Mouse (Mus musculus) stomach, postnatal 0 days (tissue): ENCODE measurements around the gene Plekhg3.

Experiments used
- CTCF ChIP-seq: IDR thresholded peaks from 2 replicates; pipeline ENCODE4 v1.5.1; 2016; ENCODE audit warnings: antibody characterized with exemption, low read depth, mild to moderate bottlenecking, moderate library complexity
- EP300 ChIP-seq: optimal IDR thresholded peaks from 2 replicates; pipeline ENCODE3; 2016; ENCODE audit warnings: antibody characterized with exemption

DNA sequence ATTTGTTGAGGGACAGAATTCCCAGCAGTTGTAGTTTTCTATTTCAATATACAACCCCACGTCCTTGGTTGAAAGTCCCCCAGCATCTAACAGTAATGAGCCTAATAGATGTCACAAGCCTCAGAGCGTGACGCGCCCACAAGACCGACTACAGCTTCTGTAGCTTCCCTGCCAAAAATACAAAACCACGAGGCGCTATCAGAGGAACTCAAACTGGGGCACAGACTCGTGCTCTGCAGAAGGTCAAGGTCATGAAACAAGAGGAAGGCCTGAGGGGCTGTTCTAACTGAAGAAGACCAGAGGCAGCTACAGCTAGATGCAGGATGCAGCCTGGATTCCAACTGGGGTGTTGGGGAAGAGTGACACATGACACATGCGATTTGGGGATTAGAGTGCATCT, 43.7 kb upstream of the Plekhg3 start:
- TF ChIP-seq CTCF (no peak), EP300 (no peak)
